Mouse (Mus musculus) 3T3-L1 (cell line): ENCODE results near the gene Diras1.

Source experiments
- DNase-seq: peaks from one replicate; pipeline ENCODE4 v3.0.0-alpha.2; 2015; ENCODE audit warnings: low read depth, low spot score

The Diras1 gene

DNA sequence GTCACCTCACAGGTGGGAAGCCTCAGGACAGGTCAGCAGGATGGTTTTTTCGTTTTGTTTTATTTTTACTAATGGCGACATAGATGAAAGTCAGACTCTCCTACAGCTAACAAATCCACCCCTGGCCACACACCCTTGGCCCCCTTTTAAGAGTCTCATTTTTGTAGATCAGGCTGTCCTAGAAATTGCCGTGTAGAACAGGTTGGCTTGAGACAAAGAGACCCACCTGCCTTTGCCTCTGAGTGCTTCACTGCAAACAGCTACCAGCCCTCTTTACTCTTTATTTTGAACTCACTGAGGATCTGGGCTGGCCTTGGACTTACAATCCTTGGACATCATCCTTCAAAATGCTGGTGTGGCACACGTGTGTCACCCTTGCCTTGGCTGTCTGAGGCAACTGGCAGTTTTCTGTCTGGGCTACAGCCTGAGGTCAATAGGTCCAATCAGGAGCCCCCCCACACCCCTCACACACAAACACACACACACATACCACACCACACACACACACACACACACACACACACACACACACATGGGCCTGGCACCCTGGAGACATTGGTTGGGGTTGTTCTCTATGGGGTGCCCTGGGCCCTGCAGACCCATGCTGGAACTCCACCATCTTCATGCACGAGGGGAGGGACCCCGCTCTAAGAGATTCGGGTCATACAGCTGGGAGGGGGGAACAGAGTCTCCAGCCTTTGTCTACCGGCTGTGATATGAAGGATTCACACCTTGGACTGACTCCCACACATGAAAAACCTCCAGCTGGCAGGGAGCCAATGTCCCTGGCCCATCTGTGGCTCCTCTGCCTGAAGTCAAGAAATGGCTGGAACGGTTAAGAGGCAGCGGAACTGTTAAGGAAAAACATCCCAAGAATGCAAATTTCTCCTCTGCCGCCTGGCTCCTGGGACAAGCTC is 53.1 kb downstream of the Diras1 start:
- no peak for DNase-seq

DNA sequence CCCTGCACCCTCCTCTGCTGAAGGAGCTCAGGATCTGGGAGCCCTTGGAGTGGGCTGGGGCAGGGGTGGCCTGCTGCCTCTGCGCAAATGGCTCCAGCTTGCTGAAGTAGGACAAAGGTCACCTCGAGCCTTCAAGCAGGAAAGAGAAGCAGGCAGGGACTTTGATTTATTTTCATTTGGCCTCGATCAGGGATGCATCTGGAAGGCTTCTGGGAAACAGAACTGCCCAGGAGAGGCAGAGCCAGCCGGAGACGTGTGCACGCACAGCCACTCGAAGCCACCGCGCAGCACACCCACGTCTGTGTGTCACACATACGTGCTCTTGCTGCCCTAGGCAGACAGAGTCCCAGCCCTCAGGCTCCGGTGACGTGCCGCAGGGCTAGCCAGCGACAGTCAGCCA is 53.9 kb downstream of the Diras1 start:
- DNase-seq: no peak

DNA sequence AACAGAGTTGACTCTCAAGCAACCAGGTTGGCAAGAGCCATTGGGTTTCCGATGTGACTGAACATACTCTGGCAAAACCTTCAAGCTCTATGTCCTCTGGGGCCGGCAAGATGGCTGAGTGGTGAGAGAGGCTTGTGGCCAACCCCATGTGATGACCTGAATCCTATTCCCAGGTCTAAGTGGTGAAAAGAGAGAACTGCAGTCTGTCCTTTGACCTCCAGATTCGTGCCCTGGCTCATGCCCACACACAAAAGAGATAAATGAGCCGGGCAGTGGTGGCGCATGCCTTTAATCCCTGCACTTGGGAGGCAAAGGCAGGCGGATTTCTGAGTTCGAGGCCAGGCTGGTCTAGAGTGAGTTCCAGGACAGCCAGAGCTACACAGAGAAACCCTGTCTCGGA is 55.3 kb downstream of the Diras1 start:
- DNase-seq: no peak
